Mouse (Mus musculus): ENCODE measurements around the gene Cdh9.

DNA sequence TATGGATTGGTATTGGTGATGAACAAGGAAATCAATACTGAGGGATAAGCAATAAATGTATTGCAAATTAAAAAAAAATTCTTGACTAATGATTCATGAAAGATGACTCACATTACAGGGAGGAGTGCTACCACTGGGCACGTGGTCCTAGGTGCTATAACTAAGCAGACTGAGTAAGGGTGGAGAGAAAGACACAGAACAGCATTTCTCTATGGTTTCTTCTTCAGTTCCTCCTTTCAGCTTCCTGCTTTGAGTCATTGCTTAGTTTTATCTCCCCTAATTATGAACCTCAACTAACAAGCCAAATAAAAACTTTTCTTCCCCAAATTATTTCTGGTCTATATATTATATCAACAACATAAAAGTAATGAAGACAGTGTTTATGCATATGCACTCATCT, 26.2 kb upstream of the Cdh9 start:
- TF ChIP-seq USF1 (IDR thresholded peaks at IDR 0.05; ENCODE audit: low read depth) (no peak), POLR2AphosphoS2 (IDR thresholded peaks at IDR 0.05; ENCODE audit: insufficient read length, low read depth) (no peak), REST (IDR thresholded peaks at IDR 0.05; ENCODE audit: insufficient read depth, insufficient read length) (no peak), POLR2A (IDR thresholded peaks at IDR 0.05; ENCODE audit: insufficient read length, low read depth) (no peak), TCF12 (IDR thresholded peaks at IDR 0.05; ENCODE audit: insufficient read depth, poor library complexity, severe bottlenecking) (no peak)

Measured in myocyte (in vitro differentiated cells).